Mouse (Mus musculus) layer of hippocampus, postnatal 14 days (tissue): ENCODE results near the gene Nfrkb. TPM values are rescaled to one million over a fixed set of nuclear protein-coding genes. Genes with fewer than 3 reads are reported as not detected.

Experiments used
- DNase-seq, 2 experiments: peaks; one replicate each; pipeline ENCODE4 v3.0.0; 2021 to 2022; ENCODE audit warnings: low spot score in 2 of 2, mixed read lengths in 1 of 2
- total RNA-seq, 2 experiments: library from RNA; stranded (reverse); gene quantifications; 2 replicates each; pipeline ENCODE4 v1.2.3; 2021

Nfrkb gene
- total RNA-seq, 2 experiments from 2014 or later = 32.1 to 32.8 TPM

DNA sequence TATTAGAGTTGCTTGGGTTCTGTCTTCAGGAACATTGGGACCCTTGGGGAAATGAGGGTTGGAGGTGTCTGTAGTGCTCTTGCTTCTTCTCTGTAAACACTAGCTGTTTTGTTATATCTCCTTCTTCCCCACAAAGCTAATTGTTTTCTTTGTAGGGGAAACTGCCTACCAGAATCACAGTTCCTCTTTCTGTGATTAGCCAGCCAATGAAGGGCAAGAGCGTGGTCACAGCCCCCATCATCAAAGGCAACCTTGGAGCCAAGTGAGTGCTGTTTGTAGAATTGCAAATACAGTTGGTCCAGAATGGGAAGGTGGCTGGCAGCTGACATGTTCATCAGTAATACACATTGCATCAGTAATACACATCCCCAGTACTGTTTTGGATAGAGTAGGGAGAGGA, 32.8 kb downstream of the Nfrkb start:
- no peak for DNase-seq

DNA sequence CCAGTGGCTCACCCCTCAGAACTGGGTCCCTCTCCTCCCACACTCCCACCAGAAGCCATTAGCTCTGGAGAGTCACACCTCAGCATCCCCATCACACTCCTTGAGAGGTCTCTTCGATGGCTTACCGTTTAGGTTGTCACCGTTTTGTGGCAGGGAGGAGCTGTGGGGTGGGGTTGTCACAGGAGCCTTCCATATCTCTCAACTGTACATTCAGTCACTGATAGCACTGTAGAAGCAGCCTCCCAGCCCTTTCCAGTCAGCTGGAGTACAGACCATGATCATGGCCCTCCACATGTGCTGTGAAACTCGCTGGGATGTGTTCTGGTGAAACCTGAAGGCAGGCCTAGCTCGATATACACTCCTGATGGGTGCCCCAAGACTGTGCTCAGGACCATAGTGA, 36.2 kb downstream of the Nfrkb start:
- DNase-seq = no peak

DNA sequence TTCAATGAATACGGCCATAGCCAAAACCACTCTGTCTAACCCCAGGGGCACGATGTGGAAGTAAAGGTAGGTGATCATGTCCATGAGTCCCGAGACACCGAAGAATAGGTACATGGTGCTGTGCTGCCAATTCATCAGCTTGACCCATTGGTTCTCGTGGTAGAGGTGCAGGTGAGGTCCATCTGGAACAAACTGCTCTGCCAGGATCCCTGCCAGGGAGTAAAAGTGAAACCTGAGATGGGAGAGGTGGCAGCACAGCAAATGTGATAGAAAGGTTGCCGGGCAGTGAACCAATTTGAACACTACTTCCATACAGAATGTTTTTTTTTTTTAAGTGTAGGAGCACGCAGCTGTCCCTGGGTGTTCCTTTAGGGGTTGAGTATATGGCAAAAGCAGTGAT, 43.0 kb downstream of the Nfrkb start:
- DNase-seq = no peak

DNA sequence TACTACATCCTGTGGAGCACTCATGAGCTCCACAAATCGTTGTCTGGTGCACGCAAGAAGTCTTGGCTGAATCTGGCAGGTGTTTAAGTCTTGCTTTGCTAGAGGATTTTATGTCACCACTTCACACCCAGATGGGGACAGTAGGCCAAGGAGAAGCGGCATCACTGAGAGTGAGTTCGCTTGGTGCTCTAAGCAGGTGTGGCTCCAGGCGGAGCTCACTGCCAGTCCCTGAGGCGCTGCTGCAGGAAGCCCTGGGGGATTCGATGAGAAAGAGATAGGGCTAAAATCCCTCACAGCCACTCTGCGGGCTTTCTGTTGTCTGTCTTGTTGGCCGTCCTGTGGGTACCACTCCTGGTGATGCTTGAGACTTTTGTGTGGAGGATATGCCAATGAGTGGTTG, 44.0 kb downstream of the Nfrkb start:
- no peak for DNase-seq

DNA sequence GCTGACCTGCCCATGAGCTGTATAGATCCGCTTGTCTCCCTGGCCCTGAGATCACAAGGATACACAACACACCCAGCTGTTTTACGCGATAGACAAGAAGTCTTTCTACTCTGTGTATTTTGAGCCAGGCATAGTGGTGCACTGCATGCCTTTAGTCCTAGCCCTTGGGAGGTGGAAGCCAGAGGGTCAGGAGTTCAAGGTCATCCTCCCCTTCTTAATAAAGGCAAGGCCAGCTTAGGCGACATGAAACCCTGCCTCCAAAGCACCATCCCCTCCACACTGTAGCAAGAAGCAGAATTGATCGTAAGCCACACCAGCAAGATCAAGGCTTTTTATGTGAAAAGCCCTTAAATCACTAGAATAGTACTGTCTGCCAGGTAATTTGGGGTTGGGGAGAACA, 45.8 kb downstream of the Nfrkb start:
- DNase-seq = no peak

DNA sequence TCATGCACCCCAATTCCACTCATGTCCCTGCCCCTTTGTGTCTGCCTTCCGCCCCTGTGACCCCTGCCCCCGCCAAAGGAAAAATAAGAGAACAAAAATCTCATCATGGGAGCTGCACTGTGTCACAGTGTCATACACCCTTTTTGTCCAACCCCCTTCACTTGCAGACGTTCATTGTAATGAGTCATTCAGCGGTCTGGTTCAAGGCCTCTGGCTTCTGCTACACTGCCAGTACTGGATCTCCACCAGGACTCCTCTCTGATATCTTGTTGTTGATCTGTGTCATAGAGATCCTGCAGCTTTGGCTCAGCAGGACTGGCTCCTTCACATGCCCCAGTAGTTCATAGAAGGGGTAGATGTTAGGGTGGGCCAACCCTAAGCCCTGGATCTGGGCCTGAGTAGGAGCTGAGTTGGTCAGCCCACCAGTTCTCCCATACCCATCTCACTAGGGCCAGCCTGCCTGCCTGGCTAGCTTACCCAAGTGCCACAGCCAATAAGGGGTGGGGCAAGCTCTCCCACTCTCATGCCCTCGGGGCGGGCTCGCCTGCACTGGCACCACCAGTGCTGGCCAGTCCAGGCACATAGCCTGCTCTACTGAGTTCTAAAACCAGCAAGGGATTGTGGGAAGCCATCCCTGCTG, 46.5 kb downstream of the Nfrkb start:
- DNase-seq = no peak

DNA sequence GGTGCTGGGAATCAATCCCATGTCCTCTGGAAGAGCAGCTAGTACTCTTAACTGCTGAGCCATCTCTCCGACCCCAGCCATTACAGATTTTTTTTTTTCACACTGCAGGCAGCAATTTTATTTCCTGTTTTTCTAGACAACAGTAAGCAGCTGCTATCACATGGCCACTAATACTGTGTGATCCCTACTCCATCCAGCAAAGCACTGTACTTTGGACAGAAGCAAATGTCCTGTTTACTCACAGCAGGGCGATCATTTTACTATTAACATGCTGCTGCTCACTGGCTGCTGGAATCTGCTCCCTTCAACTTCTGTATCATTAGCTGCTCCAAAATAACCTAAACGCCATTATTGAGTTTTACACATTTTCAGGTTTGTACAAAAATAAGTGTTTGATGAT, 47.4 kb downstream of the Nfrkb start:
- no peak for DNase-seq

DNA sequence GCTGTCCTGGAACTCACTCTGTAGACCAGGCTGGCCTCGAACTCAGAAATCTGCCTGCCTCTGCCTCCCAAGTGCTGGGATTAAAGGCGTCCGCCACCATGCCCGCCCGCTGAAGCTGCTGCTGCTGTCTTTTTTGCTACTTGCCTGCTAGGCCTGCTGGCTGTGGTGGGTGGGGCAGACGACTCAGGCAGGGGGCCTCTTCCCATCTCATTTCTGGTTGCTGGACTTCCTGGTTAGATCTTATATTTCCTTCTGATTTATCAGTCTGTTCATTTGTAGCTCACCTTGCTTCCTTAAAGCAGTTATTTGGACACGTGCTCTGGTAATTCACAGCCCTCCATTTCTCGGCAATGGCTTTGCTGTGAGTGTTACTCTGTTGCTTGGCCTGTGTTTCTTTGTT, 49.4 kb downstream of the Nfrkb start:
- no peak for DNase-seq

DNA sequence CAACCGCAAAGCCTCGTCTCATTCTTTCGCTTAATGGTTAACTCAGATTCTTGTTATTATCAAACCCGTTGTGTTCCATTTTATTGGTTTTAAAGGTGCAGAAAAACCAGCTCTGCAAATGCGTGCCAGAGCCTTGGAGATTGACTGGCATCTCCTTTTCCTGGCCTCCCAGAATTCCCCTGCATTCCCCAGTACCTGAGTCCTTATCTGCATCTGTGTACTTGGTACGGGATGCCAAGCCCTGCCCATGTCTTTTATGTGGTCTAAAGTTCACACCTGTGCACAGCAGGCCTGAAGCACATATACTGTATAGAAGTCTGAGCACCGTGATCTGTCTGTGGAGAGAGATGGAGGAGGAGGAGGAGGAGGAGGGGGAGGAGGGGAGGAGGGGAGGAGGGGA, 51.9 kb downstream of the Nfrkb start:
- no peak for DNase-seq

DNA sequence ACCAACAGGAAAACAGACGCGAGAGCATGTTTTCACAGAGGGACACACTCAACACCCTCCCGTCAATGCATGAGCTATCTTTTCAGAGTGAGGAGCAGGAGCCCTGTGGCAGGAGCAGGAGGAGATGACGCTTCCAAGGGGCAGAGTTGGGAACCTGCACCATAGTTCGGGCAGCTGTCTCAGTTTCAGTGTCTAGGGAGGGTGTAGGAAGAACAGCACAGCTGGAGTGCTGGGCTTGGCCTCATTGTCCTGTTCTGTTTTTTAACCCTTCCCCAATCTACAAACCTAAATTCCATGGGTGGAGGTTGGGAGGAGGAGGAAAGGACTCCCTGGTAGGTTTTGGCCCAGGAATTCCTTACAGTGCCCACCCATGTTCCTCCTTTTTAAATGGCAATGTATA, 52.8 kb downstream of the Nfrkb start:
- no peak for DNase-seq

DNA sequence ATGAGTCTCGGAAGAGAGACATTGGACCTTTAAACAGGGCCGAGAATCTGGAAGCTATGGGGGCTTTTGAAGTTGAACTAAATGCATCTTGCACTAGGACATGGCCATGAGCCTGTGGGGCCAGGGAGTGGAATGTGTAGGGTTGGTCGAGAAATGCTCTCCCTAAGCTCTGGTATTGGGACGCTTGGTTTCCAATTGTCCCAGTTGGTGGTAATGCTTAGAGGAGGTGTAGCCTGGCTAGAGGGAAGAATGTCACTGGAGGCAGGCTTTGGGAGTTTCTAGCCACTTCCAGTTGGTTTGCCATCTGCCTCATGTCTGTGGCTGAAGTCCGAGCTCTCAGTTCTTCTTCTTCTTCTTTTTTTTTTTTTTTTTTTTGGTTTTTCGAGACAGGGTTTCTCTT, 53.3 kb downstream of the Nfrkb start:
- no peak for DNase-seq

DNA sequence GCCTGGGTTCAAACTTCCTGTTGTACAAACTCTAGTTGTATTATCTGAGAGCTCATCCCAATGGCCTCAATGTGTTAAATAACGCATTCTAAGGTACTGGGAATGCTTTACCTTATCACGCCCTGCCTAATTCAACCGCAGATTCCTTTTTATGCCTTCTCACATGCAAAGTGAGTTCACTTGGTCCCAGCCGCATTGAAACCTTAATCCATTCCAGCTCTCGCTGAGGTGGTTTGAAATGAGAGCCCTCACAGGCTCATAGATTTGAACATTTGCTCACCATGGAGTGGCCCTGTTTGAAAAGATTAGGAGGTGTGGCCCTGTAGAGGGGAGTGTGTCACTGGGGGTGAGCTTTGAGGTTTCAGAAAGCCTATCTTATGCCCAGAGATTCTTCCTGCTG, 54.4 kb downstream of the Nfrkb start:
- DNase-seq = no peak

DNA sequence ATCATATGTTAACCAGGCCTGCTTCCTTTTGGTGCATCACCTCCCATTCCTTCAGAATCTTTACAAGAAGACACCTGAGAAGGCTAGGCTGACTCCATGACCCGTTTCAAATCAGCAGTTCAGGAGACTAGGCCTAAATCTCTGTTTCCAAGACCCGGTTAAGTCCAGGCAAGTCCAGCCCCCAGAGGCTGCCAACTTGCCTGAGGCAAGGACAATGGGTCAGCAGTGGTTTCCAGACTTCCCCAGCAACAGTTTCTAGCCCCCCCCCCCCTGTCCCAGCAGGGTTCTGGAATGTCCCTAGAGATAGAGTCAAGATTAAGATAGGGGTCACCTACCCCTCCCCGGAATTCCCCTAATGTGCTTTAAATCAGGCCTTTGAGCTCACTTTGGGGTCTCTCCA, 55.5 kb downstream of the Nfrkb start:
- no peak for DNase-seq

DNA sequence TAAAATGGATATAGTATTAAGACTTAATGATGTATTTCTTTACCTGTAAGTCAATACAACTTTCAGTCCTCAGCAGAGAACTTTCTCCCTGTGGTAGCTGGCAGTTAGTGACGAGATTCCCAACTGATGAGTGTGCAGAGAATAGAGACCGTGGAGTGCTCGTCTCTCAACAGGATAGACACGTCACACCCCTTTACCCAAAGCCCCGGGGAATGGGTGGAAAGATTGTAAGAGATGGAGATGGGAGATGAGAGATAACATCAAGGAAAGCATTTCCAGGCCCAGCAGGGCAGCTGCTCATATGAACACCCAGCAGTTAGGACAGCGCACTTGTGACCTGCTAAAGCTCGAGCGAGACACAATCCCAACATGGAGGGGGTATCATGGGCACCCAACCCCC, 58.2 kb downstream of the Nfrkb start:
- DNase-seq = no peak

DNA sequence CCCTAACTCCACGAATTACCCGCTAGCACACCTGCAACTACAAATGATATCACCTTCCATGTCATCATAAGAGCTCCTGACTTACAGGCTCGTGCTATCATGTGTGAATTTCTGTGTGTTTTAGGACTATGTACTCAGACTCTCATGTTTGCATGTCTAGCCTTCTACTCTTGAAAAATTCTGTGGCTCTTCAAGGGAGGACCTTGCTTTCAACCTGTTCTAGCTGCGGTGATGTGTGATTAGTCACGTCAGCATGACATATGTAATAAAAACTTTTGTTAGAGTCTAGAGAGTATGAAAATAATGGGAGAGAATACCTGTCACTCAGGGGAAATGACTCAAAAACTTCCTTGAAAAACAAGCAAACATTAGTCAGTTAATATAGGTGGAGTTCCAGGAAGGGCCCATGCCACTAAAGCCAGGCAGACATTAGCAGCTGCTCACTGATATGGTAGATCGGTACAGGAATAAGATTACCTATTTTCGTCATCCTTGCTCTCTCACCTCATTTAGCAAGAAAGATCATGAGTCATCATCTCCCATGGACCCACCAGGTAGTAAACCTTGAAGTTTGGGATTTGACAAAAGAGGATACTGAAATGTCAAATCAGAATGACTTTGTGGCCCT, 63.3 kb downstream of the Nfrkb start:
- no peak for DNase-seq

DNA sequence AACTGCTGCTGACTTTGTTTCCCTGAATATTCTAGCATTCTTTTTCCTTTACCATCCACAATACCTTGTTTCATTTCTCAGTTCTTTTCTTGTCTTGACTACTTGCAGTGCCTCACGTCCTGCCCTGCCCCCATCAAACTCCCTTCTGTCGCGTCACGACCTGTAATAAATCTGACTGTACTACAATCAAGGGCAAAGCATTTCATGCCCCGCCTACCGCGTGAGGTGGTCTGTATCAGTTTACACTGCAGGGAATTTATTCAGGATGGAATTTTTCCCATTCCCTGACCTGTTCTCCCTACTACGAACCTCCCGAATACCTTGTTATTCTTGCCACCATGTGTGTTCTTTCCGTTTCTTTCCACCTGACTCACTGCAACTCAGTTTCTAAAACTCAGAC, 66.2 kb downstream of the Nfrkb start:
- no peak for DNase-seq

DNA sequence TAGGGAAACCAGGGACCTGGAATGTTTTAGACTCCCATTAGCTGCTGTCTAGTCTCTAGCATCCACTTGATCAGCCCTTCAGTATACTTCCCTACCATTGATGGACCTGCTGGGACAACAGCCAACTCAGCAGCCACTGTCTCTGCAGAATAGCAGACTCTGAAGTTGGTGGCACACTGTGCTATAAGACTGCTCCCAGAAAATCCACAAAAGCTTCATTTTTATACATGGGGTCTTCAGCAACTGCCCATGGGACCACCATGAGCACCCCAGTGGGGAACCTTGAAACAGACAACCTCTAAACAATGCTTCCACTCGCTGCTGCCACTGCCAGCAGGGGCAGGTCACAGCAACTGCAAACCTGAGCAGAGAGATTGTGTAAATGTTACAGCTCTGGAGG, 68.4 kb downstream of the Nfrkb start:
- no peak for DNase-seq

DNA sequence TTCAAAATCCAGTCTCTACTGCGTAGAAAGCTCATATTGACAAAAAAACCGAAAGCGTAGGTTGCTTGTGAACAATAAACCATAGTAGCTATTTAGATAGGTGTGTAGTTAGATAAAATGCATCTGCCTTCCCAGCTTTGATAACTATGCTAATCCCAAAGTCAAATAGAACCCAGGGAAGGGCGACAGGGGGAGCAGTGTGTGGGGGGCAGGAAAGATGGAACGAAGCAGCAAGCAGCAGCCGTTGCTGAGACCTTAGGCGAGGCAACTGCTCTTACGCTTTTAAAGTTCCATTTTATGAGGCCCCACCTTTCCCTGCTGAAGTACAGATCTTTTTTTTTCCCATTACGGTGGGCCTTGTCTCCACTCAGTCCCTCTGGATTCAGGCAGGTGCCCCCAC, 77.2 kb downstream of the Nfrkb start:
- DNase-seq = no peak

DNA sequence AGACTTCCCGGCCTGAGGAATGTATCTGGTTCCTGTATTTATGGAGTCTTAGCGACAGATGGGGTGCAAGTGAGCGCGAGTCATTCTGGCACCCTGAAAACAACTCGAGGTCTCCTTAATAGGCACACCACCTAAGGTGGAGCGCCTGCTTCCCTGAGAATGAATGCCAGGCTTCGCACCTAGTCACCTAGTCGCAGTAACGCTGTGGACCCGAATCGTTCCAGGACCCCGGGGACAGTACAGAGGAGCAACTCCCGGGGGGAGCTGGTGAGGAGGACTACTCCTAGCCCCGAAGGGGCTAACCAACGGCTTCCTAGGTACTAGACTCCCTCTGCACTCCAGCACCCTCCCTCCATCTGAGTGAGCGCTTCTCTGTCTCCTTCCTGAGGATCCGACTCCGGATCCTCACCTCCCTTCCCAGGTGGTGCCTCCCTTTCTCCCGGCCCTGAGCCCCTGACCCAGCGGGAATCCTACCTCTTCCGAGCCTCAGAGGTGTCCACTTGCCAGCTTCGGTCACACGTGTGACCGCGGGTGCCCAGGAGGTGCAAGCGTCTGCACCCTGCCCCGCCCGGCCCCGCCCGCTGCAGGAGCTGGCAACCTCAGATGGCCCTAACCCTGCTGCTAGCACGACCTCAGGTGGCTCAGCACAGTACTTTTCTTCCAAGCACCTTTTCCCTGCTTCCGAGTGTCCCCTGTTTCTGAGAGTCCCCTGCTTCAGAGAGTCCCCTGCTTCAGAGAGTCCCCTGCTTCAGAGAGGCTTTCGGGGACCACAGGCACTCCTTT, 77.9 kb downstream of the Nfrkb start, which contains the start of gene Tmem45b:
Gene Tmem45b (minus strand): TSS at position 771 of the 783 bp plus-strand sequence.
- no peak for DNase-seq
